ENCODE assay signal across 13 mouse cellular contexts in the genomic region with DNA sequence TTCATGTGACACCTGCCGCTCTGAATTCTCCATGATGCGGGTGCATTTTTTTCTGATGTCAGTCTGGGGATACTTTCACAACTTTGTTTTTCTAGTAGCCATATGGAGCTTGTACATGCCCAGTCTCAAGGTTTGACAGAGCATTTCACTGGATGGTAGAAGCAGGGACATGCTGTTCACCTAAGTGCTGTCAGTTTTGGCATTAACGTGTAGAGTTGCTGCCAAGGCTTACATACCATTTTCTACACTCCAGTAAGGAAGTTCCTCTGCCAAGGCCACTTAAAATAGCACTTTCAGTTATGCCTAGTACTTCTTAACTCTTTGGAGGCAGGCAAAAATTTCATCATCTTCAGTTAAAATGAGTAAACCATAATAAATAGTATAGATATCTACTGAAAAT.
DNase-seq lines count a peak whose midpoint lies in the region; ATAC-seq and TF ChIP-seq lines count a peak whose summit lies in the region.
"Had no signal": no experiment of that assay in that cellular context is flagged by ENCODE, and none has a peak within 500 bp of the region (broad histone marks: within the 10 kb centered on the region; RNA-seq: fewer than 3 reads in every experiment).

No protein-coding gene starts in this region.

- DNase-seq in cerebellum, postnatal 4 days (ENCODE audit: low spot score in 2 of 2), result no peak
- DNase-seq in liver, adult 2 months (ENCODE audit: extremely low read depth, low read depth, low spot score), result peak; percentile 3
- DNase-seq in heart, postnatal 0 days (ENCODE audit: low spot score), result peak; percentile 86
- peak; percentile 25 for DNase-seq in skeletal muscle tissue, adult 2 months (ENCODE audit: low read depth, low spot score)
- no peak for DNase-seq in lung, postnatal 25 days (ENCODE audit: low spot score)
- DNase-seq: kidney, adult 2 months had no signal

- no peak overlapping the region for H3K4me3 ChIP-seq in liver, adult 2 months (ENCODE audit: insufficient read depth, low read depth, low read length)
- H3K4me3 ChIP-seq in liver, embryonic 12.5 days, result no peak overlapping the region
- H3K4me3 ChIP-seq in heart, postnatal 0 days (ENCODE audit: low read depth, low read length), result no peak overlapping the region
- no peak overlapping the region for H3K4me3 ChIP-seq in hindbrain, embryonic 16.5 days (ENCODE audit: low read length)
- H3K4me3 ChIP-seq: limb, embryonic 13.5 days; megakaryocyte, embryonic 14.5 days; neural tube, embryonic 15.5 days had no signal

- no peaks in the 10 kb centered on the region for H3K9me3 ChIP-seq in liver, embryonic 12.5 days (replicated peaks)
- peaks cover 9% of the 10 kb centered on the region; the same call in 1 of the 2 replicates for H3K9me3 ChIP-seq in heart, postnatal 0 days (replicated peaks; ENCODE audit: control insufficient read depth, low read length)
- H3K9me3 ChIP-seq in hindbrain, embryonic 16.5 days (ENCODE audit: control insufficient read depth, low read length), result peaks cover 3% of the 10 kb centered on the region; the same call in 1 of the 2 replicates
- H3K9me3 ChIP-seq: megakaryocyte, embryonic 14.5 days; neural tube, embryonic 15.5 days had no signal

- no peaks in the 10 kb centered on the region for H3K4me1 ChIP-seq in liver, adult 2 months (ENCODE audit: control insufficient read depth, insufficient read depth, low read length)
- H3K4me1 ChIP-seq in liver, embryonic 12.5 days, result no peaks in the 10 kb centered on the region
- H3K4me1 ChIP-seq in heart, postnatal 0 days (ENCODE audit: control insufficient read depth, insufficient read depth), result no peaks in the 10 kb centered on the region
- no peaks in the 10 kb centered on the region for H3K4me1 ChIP-seq in hindbrain, embryonic 16.5 days (ENCODE audit: control insufficient read depth, insufficient read depth, low read depth, low read length)
- H3K4me1 ChIP-seq: limb, embryonic 13.5 days; megakaryocyte, embryonic 14.5 days; neural tube, embryonic 15.5 days had no signal

- 81% methylated on average over 3 of the region's 3 CpGs for WGBS in liver, adult 2 months
- 67% methylated on average over 3 of the region's 3 CpGs for WGBS in liver, embryonic 12.5 days (ENCODE audit: insufficient replicate concordance)
- WGBS in heart, postnatal 0 days, result 29% methylated on average over 3 of the region's 3 CpGs
- WGBS in hindbrain, embryonic 16.5 days, result 80% methylated on average over 3 of the region's 3 CpGs

- peak; percentile 99 for ATAC-seq in cerebellum, adult (ENCODE audit: insufficient number of reproducible peaks, low FRiP score, low TSS enrichment)
- no peak for ATAC-seq in liver, embryonic 12.5 days
- peak; percentile 91 for ATAC-seq in heart, postnatal 0 days (ENCODE audit: insufficient read depth, low read depth)
- no peak for ATAC-seq in hindbrain, embryonic 16.5 days

- H3K27me3 ChIP-seq in liver, adult 2 months (ENCODE audit: control insufficient read depth, insufficient read depth, low read length), result no peaks in the 10 kb centered on the region
- no peaks in the 10 kb centered on the region for H3K27me3 ChIP-seq in liver, embryonic 12.5 days (replicated peaks)
- no peaks in the 10 kb centered on the region for H3K27me3 ChIP-seq in heart, postnatal 0 days (ENCODE audit: control insufficient read depth, insufficient read depth, low read length)
- no peaks in the 10 kb centered on the region for H3K27me3 ChIP-seq in hindbrain, embryonic 16.5 days (replicated peaks; ENCODE audit: control insufficient read depth, insufficient read depth, low read length)
- H3K27me3 ChIP-seq: limb, embryonic 13.5 days; megakaryocyte, embryonic 14.5 days; neural tube, embryonic 15.5 days had no signal

- no peak overlapping the region for H3K9ac ChIP-seq in liver, adult 2 months (ENCODE audit: low read depth, low read length)
- H3K9ac ChIP-seq in liver, embryonic 12.5 days, result no peak overlapping the region
- H3K9ac ChIP-seq in heart, postnatal 0 days (replicated peaks; ENCODE audit: low read depth, low read length), result no peak overlapping the region
- H3K9ac ChIP-seq in hindbrain, embryonic 16.5 days (ENCODE audit: low read depth, low read length), result no peak overlapping the region
- H3K9ac ChIP-seq: limb, embryonic 13.5 days; neural tube, embryonic 15.5 days had no signal

- H3K79me2 ChIP-seq in liver, adult 2 months (ENCODE audit: control insufficient read depth, insufficient read depth, low read length), result no peaks in the 10 kb centered on the region

- TF ChIP-seq POLR2A in liver, adult 2 months (IDR thresholded peaks at IDR 0.05; ENCODE audit: extremely low read depth, insufficient read depth, low read length), result no peak

- no peaks in the 10 kb centered on the region for H3K36me3 ChIP-seq in liver, adult 2 months (ENCODE audit: control insufficient read depth, insufficient read depth, low read length)
- H3K36me3 ChIP-seq in liver, embryonic 12.5 days, result no peaks in the 10 kb centered on the region
- 0 out of 2 replicates have a peak, but pooled peaks cover 3% of the 10 kb centered on the region for H3K36me3 ChIP-seq in heart, postnatal 0 days (replicated peaks; ENCODE audit: control insufficient read depth, insufficient read depth, low read length)
- H3K36me3 ChIP-seq in hindbrain, embryonic 16.5 days (ENCODE audit: control insufficient read depth, insufficient read depth, low read length), result no peaks in the 10 kb centered on the region
- H3K36me3 ChIP-seq: limb, embryonic 13.5 days; neural tube, embryonic 15.5 days had no signal

- TF ChIP-seq CTCF in liver, adult 2 months (IDR thresholded peaks at IDR 0.05; ENCODE audit: low read depth, low read length), result no peak
- TF ChIP-seq CTCF in heart, postnatal 0 days (IDR thresholded peaks at IDR 0.05; ENCODE audit: low read depth), result no peak

- no peak overlapping the region for H3K27ac ChIP-seq in liver, adult 2 months (replicated peaks; ENCODE audit: insufficient read depth, low read depth, low read length)
- H3K27ac ChIP-seq in liver, embryonic 12.5 days, result no peak overlapping the region
- peak overlapping the region; percentile 68 for H3K27ac ChIP-seq in heart, postnatal 0 days (ENCODE audit: low read depth)
- H3K27ac ChIP-seq in hindbrain, embryonic 16.5 days (ENCODE audit: low read depth, low read length), result no peak overlapping the region
- H3K27ac ChIP-seq: limb, embryonic 13.5 days; neural tube, embryonic 15.5 days; stomach, postnatal 0 days had no signal

- TF ChIP-seq EP300 in heart, postnatal 0 days (IDR thresholded peaks at IDR 0.05; ENCODE audit: low read depth), result no peak

- no peak overlapping the region for H3K4me2 ChIP-seq in liver, embryonic 12.5 days
- H3K4me2 ChIP-seq in heart, postnatal 0 days (ENCODE audit: low read depth, low read length), result no peak overlapping the region
- H3K4me2 ChIP-seq in hindbrain, embryonic 16.5 days (ENCODE audit: low read length), result no peak overlapping the region
- H3K4me2 ChIP-seq: limb, embryonic 13.5 days; neural tube, embryonic 15.5 days had no signal

Comparison
In these comparisons a context has a peak if more than half of its experiments do, and no peak if none do; other contexts are left out.
1. ATAC-seq: peak in cerebellum, adult (single experiment) and heart, postnatal 0 days (single experiment); none in liver, embryonic 12.5 days (single experiment) and hindbrain, embryonic 16.5 days (single experiment).
2. DNase-seq: peak in liver, adult 2 months (single experiment), heart, postnatal 0 days (single experiment) and skeletal muscle tissue, adult 2 months (single experiment); none in cerebellum, postnatal 4 days (0 of 2) and lung, postnatal 25 days (single experiment).